8 mouse cellular contexts compared by ENCODE assay signal in the genomic region with DNA sequence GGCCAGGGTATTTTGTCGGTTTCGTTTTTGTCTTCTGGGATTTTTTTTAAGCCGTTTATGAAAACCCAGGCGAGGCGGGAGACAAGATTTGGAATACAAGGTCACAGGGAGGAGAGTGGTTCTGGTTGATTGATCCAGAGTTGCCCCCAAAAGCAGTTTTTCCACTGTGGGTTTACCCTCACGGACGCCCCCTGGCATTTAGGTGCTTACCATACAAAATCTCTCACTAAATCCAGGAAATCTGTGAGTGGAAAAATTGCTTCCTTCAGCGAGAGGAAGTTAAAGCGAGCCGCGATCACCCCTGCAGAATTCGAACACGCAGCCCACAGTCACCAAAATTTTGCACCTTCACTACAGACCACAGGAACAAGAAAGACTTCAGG. TPM values are rescaled to one million over a fixed set of nuclear protein-coding genes. Genes with fewer than 3 reads are reported as not detected.
A peak's percentile ranks its signal among the peaks of the same experiment; 100 is the strongest.
DNase-seq lines count a peak whose midpoint lies in the region; ATAC-seq lines count a peak whose summit lies in the region.

No protein-coding gene starts in this region.

- H3K9ac ChIP-seq in heart, embryonic 11.5 days (ENCODE audit: low read depth, low read length): peak overlapping the region; percentile 94
- H3K9ac ChIP-seq in liver, embryonic 15.5 days: peak overlapping the region; percentile 88

- no peaks in the 10 kb centered on the region for H3K9me3 ChIP-seq in heart, embryonic 11.5 days (replicated peaks; ENCODE audit: control insufficient read depth, low read length)
- no peaks in the 10 kb centered on the region for H3K9me3 ChIP-seq in liver, embryonic 15.5 days (replicated peaks)

- 31% methylated on average over 13 of the region's 13 CpGs for WGBS in heart, embryonic 11.5 days (ENCODE audit: insufficient replicate concordance)
- 13% methylated on average over 13 of the region's 13 CpGs for WGBS in liver, embryonic 15.5 days (ENCODE audit: insufficient replicate concordance)

- no peaks in the 10 kb centered on the region for H3K36me3 ChIP-seq in heart, embryonic 11.5 days (ENCODE audit: control insufficient read depth, insufficient read depth, low read length)
- H3K36me3 ChIP-seq in liver, embryonic 15.5 days (replicated peaks): no peaks in the 10 kb centered on the region

- peak overlapping the region; percentile 88 for H3K27ac ChIP-seq in heart, embryonic 11.5 days (ENCODE audit: low read depth, low read length)
- peak overlapping the region; percentile 87; the same call in 1 of the 2 replicates for H3K27ac ChIP-seq in liver, embryonic 15.5 days (replicated peaks)

- peak overlapping the region; percentile 96 for H3K4me3 ChIP-seq in heart, embryonic 11.5 days (ENCODE audit: low read depth, low read length)
- peak overlapping the region; percentile 90 for H3K4me3 ChIP-seq in liver, embryonic 15.5 days (replicated peaks)

- no peaks in the 10 kb centered on the region for H3K27me3 ChIP-seq in heart, embryonic 11.5 days (ENCODE audit: control insufficient read depth, insufficient read depth, low read length)
- no peaks in the 10 kb centered on the region; the same call in 1 of the 2 replicates for H3K27me3 ChIP-seq in liver, embryonic 15.5 days

- no peak for DNase-seq in heart, postnatal 36 days
- peak; percentile 57 for DNase-seq in thymus, postnatal 4 days
- DNase-seq in thymus, postnatal 0 days (ENCODE audit: low spot score): no peak
- DNase-seq in layer of hippocampus, adult 8-10 months (ENCODE audit: low spot score in 2 of 2): no peak
- DNase-seq in left cerebral cortex, adult 18-20 months (ENCODE audit: low spot score in 2 of 2): no peak
- no peak for DNase-seq in gastrocnemius, postnatal 4 days (ENCODE audit: low spot score in 2 of 2)

- H3K4me1 ChIP-seq in heart, embryonic 11.5 days (ENCODE audit: control insufficient read depth, insufficient read depth, low read length): peaks cover 12% of the 10 kb centered on the region
- H3K4me1 ChIP-seq in liver, embryonic 15.5 days (replicated peaks): peaks cover 45% of the 10 kb centered on the region

- no peak for ATAC-seq in heart, embryonic 11.5 days (replicated peaks; ENCODE audit: insufficient number of reproducible peaks, low FRiP score, low TSS enrichment)
- ATAC-seq in liver, embryonic 15.5 days (ENCODE audit: insufficient read depth): no peak

- intact Hi-C loops in heart, postnatal 36 days (cut with DNase I): loop anchor here (1.0 to 5.0 kb wide), 3 partner anchors 46 to 184 kb away; no protein-coding TSS in a partner anchor

- H3K4me2 ChIP-seq in heart, embryonic 11.5 days: peak overlapping the region; percentile 90
- peak overlapping the region; percentile 94 for H3K4me2 ChIP-seq in liver, embryonic 15.5 days

RNA-seq across cellular contexts. Expression of a gene that starts 0.3 kb away (rescaled TPM):
- 10.0 and 11.1 TPM in 2 replicates for polyA plus RNA-seq in heart, embryonic 11.5 days (2014; fragmentation: Nextera tagmentation; extraction: Ambion mirVana)
- total RNA-seq in heart, postnatal 36 days (2021): 10 to 100 TPM; 16.2 to 17.5 TPM
- 25.1 and 25.5 TPM in 2 replicates for polyA plus RNA-seq in thymus, postnatal 0 days (2015; fragmentation: Nextera tagmentation; extraction: Ambion mirVana)
- polyA plus RNA-seq in liver, embryonic 15.5 days (2015; fragmentation: Nextera tagmentation; extraction: Ambion mirVana): 4.4 and 4.5 TPM in 2 replicates
- 10 to 100 TPM; 14.8 to 43.1 (median 18.3) TPM for total RNA-seq in layer of hippocampus, adult 8-10 months (2022)
- total RNA-seq in left cerebral cortex, adult 18-20 months (2021): 10 to 100 TPM; 14.4 to 15.0 TPM
- 10 to 100 TPM; 20.6 to 20.7 TPM for total RNA-seq in gastrocnemius, postnatal 4 days (2021)
